ENCODE assay signal across 8 mouse cellular contexts in the genomic region with DNA sequence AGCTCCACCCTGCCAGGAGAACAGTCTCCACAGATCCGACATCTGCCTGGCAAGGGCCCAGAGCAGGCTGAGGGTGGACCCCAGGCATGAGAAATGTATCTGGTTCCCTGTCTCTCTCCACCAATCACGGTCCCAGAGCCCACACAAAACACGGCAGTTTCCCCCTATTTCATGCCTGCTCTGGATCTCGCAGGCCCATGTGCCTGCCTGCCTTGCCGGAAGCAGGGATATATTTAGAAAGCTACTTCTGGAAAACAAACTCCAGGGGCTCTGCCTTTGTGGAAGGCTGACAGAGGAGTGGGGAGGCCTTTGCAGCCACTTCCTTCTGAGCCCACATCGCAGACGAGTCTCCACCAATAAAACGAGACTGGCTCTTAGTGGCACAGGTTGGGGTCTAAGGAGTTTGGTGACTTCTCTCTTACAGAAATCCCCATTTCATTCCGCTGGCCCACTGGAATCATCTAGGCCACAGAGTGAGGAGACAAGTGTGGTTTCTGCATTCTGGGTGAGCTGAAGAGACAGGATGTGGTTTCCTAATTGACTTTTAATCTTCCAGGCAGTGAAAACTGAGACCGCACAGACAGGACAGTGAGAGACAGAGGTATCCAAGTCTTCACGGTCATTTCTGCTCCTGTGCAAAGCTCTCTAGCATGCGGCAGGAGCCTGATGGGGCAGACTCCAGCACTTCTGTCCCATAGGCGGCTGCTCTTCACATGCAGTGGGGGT. TPM values are rescaled to one million over a fixed set of nuclear protein-coding genes. Genes with fewer than 3 reads are reported as not detected.
DNase-seq lines count a peak whose midpoint lies in the region; ATAC-seq and TF ChIP-seq lines count a peak whose summit lies in the region.

No protein-coding gene starts in this region.

- no peaks in the 10 kb centered on the region for H3K9me3 ChIP-seq in limb, embryonic 12.5 days
- no peaks in the 10 kb centered on the region for H3K9me3 ChIP-seq in neural tube, embryonic 12.5 days

- no peaks in the 10 kb centered on the region for H3K36me3 ChIP-seq in limb, embryonic 12.5 days
- no peaks in the 10 kb centered on the region for H3K36me3 ChIP-seq in neural tube, embryonic 12.5 days

- no peak overlapping the region for H3K9ac ChIP-seq in limb, embryonic 12.5 days (replicated peaks)
- H3K9ac ChIP-seq in neural tube, embryonic 12.5 days = 0 out of 2 replicates have a peak overlapping the region, but pooled peaks have one; percentile 13

- in situ Hi-C loops in Patski (cut with MboI; ENCODE audit: low pct_unique_long_range_greater_than_20kb) = no loop called here

- H3K4me1 ChIP-seq in limb, embryonic 12.5 days (replicated peaks) = peaks cover 18% of the 10 kb centered on the region
- peaks cover 11% of the 10 kb centered on the region; the same call in 1 of the 2 replicates for H3K4me1 ChIP-seq in neural tube, embryonic 12.5 days

- H3K4me3 ChIP-seq in limb, embryonic 12.5 days (replicated peaks) = no peak overlapping the region
- H3K4me3 ChIP-seq in neural tube, embryonic 12.5 days = no peak overlapping the region

- 40% methylated on average over 13 of the region's 13 CpGs for WGBS in limb, embryonic 12.5 days
- WGBS in neural tube, embryonic 12.5 days = 69% methylated on average over 13 of the region's 13 CpGs

- peak; percentile 47 to 48 for DNase-seq in cerebellum, postnatal 25 days
- no peak for DNase-seq in cerebellum, adult 11 months
- peak; percentile 20 for DNase-seq in Patski (ENCODE audit: low read depth, low spot score)
- DNase-seq in frontal cortex, postnatal 36 days (ENCODE audit: low spot score in 2 of 2) = peak; percentile 65 to 75
- DNase-seq in kidney, adult 8-10 months = peak; percentile 8 to 12
- DNase-seq in thymus, postnatal 36 days = no peak

- CTCF ChIA-PET in Patski (lab: Charles Lee) = interaction anchor here (2.2 kb wide), 1 partner anchor 9 kb away, joined by 9 read pairs; no protein-coding TSS in a partner anchor

- 0 out of 2 replicates have a peak overlapping the region, but pooled peaks have one; percentile 10 for H3K4me2 ChIP-seq in limb, embryonic 12.5 days
- H3K4me2 ChIP-seq in neural tube, embryonic 12.5 days (replicated peaks) = no peak overlapping the region

- peak overlapping the region; percentile 82 for H3K27ac ChIP-seq in limb, embryonic 12.5 days
- no peak overlapping the region for H3K27ac ChIP-seq in neural tube, embryonic 12.5 days

- POLR2A ChIA-PET in Patski (lab: Charles Lee) = no interaction called here

- peak; percentile 51 for ATAC-seq in Patski
- peak; percentile 52; the same call in 1 of the 2 replicates for ATAC-seq in limb, embryonic 12.5 days (ENCODE audit: insufficient number of reproducible peaks, insufficient read depth, low FRiP score, low TSS enrichment, low read depth)
- ATAC-seq in neural tube, embryonic 12.5 days (ENCODE audit: low FRiP score, low read depth) = no peak

- TF ChIP-seq CTCF in Patski (IDR thresholded peaks at IDR 0.05) = no peak

- no peaks in the 10 kb centered on the region for H3K27me3 ChIP-seq in Patski
- no peaks in the 10 kb centered on the region for H3K27me3 ChIP-seq in limb, embryonic 12.5 days
- no peaks in the 10 kb centered on the region for H3K27me3 ChIP-seq in neural tube, embryonic 12.5 days (replicated peaks)

RNA-seq across cellular contexts. Expression of a gene that starts 54.6 kb away (rescaled TPM):
- polyA plus RNA-seq in Patski (2021) = not detected
- not detected in 2 replicates for polyA plus RNA-seq in limb, embryonic 12.5 days (2016; fragmentation: Nextera tagmentation; extraction: Ambion mirVana)
- polyA plus RNA-seq in neural tube, embryonic 12.5 days (2016; fragmentation: Nextera tagmentation; extraction: Ambion mirVana) = 0.24 and 0.26 TPM in 2 replicates

Comparison
In these comparisons a context has a peak if more than half of its experiments do, and no peak if none do; other contexts are left out.
1. DNase-seq: peak in cerebellum, postnatal 25 days (2 of 2), Patski (single experiment), frontal cortex, postnatal 36 days (2 of 2) and kidney, adult 8-10 months (2 of 2); none in cerebellum, adult 11 months (single experiment) and thymus, postnatal 36 days (0 of 2).